Mouse (Mus musculus) neural tube, embryonic 12.5 days (tissue): ENCODE measurements around the gene Intu. TPM values are rescaled to one million over a fixed set of nuclear protein-coding genes. Genes with fewer than 3 reads are reported as not detected.

Experiments used
- ATAC-seq: fragments of 200-750 bp; cut with Nextera tagmentation; 2 replicates; pipeline ENCODE4 v1.8.0; 2017; ENCODE audit warnings: low read depth, mild to moderate bottlenecking, moderate TSS enrichment, moderate library complexity; ENCODE audit not compliant: low FRiP score
- H3K27ac ChIP-seq: fragments of 300-500 bp; sonication (generic); 2 replicates; pipeline ENCODE4 v1.5.1; 2016
- H3K27me3 ChIP-seq: fragments of 300-500 bp; sonication (generic); replicated peaks from 2 replicates; pipeline ENCODE4 v1.6.1; 2016; ENCODE audit warnings: mild to moderate bottlenecking
- H3K36me3 ChIP-seq: fragments of 300-500 bp; sonication (generic); 2 replicates; pipeline ENCODE4 v1.6.1; 2016; ENCODE audit warnings: mild to moderate bottlenecking
- H3K4me1 ChIP-seq: fragments of 300-500 bp; sonication (generic); 2 replicates; pipeline ENCODE4 v1.6.1; 2016
- H3K4me2 ChIP-seq: fragments of 300-500 bp; sonication (generic); replicated peaks from 2 replicates; pipeline ENCODE4 v1.6.1; 2016; ENCODE audit warnings: mild to moderate bottlenecking
- H3K4me3 ChIP-seq: fragments of 300-500 bp; sonication (generic); 2 replicates; pipeline ENCODE4 v1.5.1; 2016
- H3K9ac ChIP-seq: fragments of 300-500 bp; sonication (generic); 2 replicates; pipeline ENCODE4 v1.6.1; 2016; ENCODE audit warnings: mild to moderate bottlenecking
- H3K9me3 ChIP-seq: fragments of 300-500 bp; sonication (generic); 2 replicates; pipeline ENCODE4 v1.6.1; 2016; ENCODE audit warnings: mild to moderate bottlenecking
- WGBS: fragments of 180-500 bp; shearing (Covaris S2); methylation state at CpG from one replicate; pipeline ENCODE4 v1.1.7; 2016; 5-methylcytosine and 5-hydroxymethylcytosine counted together
- polyA plus RNA-seq: library from polyadenylated mRNA; unstranded; fragments of >200 nt; fragmentation: Nextera tagmentation; extraction: Ambion mirVana; gene quantifications from 2 replicates; pipeline ENCODE4 v1.2.1, GENCODE M21; 2016

Gene Intu
- polyA plus RNA-seq, 1 experiment from 2014 or later: 5.1 TPM

- H3K9ac ChIP-seq: no peak overlapping the region
- H3K27me3 ChIP-seq: no peaks in the 10 kb centered on the region
- ATAC-seq: no peak
- no peak overlapping the region for H3K4me2 ChIP-seq
- WGBS: 90% methylated on average over 10 of the region's 10 CpGs
- H3K4me1 ChIP-seq: no peaks in the 10 kb centered on the region
- H3K36me3 ChIP-seq: 0 out of 2 replicates have a peak, but pooled peaks cover 4% of the 10 kb centered on the region
- no peak overlapping the region for H3K4me3 ChIP-seq
- no peak overlapping the region for H3K27ac ChIP-seq
- no peaks in the 10 kb centered on the region for H3K9me3 ChIP-seq
Measured at GRCm38 (mm10) chr3:40693435-40693834, 162.3 kb downstream of the Intu start.

- H3K9ac ChIP-seq: no peak overlapping the region
- H3K4me2 ChIP-seq: no peak overlapping the region
- H3K27me3 ChIP-seq: no peaks in the 10 kb centered on the region
- H3K36me3 ChIP-seq: 0 out of 2 replicates have a peak, but pooled peaks cover 4% of the 10 kb centered on the region
- H3K27ac ChIP-seq: no peak overlapping the region
- H3K4me1 ChIP-seq: no peaks in the 10 kb centered on the region
- 93% methylated on average over 7 of the region's 7 CpGs for WGBS
- no peak for ATAC-seq
- H3K4me3 ChIP-seq: no peak overlapping the region
- H3K9me3 ChIP-seq: no peaks in the 10 kb centered on the region
Measured at GRCm38 (mm10) chr3:40693960-40694359, 162.9 kb downstream of the Intu start.

- no peak for ATAC-seq
- Histone ChIP-seq H3K36me3 (0 out of 2 replicates have a peak, but pooled peaks cover 4% of the 10 kb centered on the region), H3K9ac (no peak overlapping the region), H3K9me3 (no peaks in the 10 kb centered on the region), H3K4me3 (no peak overlapping the region), H3K4me1 (no peaks in the 10 kb centered on the region), H3K4me2 (no peak overlapping the region), H3K27me3 (no peaks in the 10 kb centered on the region), H3K27ac (no peak overlapping the region)
- 70% methylated on average over 2 of the region's 2 CpGs for WGBS
Measured at GRCm38 (mm10) chr3:40694438-40694837, 163.4 kb downstream of the Intu start.

GRCm38 (mm10) chr3:40695162-40695561, 164.1 kb downstream of the Intu start:
- Histone ChIP-seq H3K27ac (no peak overlapping the region), H3K9ac (no peak overlapping the region), H3K9me3 (no peaks in the 10 kb centered on the region), H3K4me1 (no peaks in the 10 kb centered on the region), H3K36me3 (0 out of 2 replicates have a peak, but pooled peaks cover 4% of the 10 kb centered on the region), H3K27me3 (no peaks in the 10 kb centered on the region), H3K4me3 (no peak overlapping the region), H3K4me2 (no peak overlapping the region)
- no peak for ATAC-seq
- 100% methylated on average over 2 of the region's 2 CpGs for WGBS

GRCm38 (mm10) chr3:40698834-40699233, 167.7 kb downstream of the Intu start:
- H3K9me3 ChIP-seq: no peaks in the 10 kb centered on the region
- 93% methylated on average over 3 of the region's 3 CpGs for WGBS
- ATAC-seq: no peak
- H3K4me2 ChIP-seq: no peak overlapping the region
- no peaks in the 10 kb centered on the region for H3K4me1 ChIP-seq
- H3K4me3 ChIP-seq: no peak overlapping the region
- H3K27ac ChIP-seq: no peak overlapping the region
- H3K27me3 ChIP-seq: no peaks in the 10 kb centered on the region
- no peaks in the 10 kb centered on the region for H3K36me3 ChIP-seq
- H3K9ac ChIP-seq: no peak overlapping the region

- ATAC-seq: no peak
- H3K9ac ChIP-seq: no peak overlapping the region
- H3K9me3 ChIP-seq: no peaks in the 10 kb centered on the region
- H3K27me3 ChIP-seq: no peaks in the 10 kb centered on the region
- no peak overlapping the region for H3K27ac ChIP-seq
- no peak overlapping the region for H3K4me2 ChIP-seq
- no peaks in the 10 kb centered on the region for H3K4me1 ChIP-seq
- peaks cover 3% of the 10 kb centered on the region; the same call in 1 of the 2 replicates for H3K36me3 ChIP-seq
- WGBS: 90% methylated on average over 5 of the region's 5 CpGs
- H3K4me3 ChIP-seq: no peak overlapping the region
Measured at GRCm38 (mm10) chr3:40704816-40705430, 173.8 kb downstream of the Intu start.

- no peak for ATAC-seq
- WGBS: 90% methylated on average over 30 of the region's 30 CpGs
- no peak within 1 kb of the TSS for H3K4me2 ChIP-seq
- H3K9me3 ChIP-seq: no peaks in the 10 kb centered on the region
- no peak within 1 kb of the TSS for H3K27ac ChIP-seq
- H3K9ac ChIP-seq: no peak within 1 kb of the TSS
- no peak within 1 kb of the TSS for H3K4me3 ChIP-seq
- H3K36me3 ChIP-seq: peaks cover 3% of the 10 kb centered on the region; the same call in 1 of the 2 replicates
- H3K4me1 ChIP-seq: no peaks in the 10 kb centered on the region
- H3K27me3 ChIP-seq: no peaks in the 10 kb centered on the region
Measured at GRCm38 (mm10) chr3:40708655-40709054, 177.6 kb downstream of the Intu start, which contains the start of gene Slc25a31. TSS of gene Slc25a31 (plus strand) at chr3:40708855.

- Histone ChIP-seq H3K27ac (no peak overlapping the region), H3K9ac (no peak overlapping the region), H3K27me3 (no peaks in the 10 kb centered on the region), H3K9me3 (no peaks in the 10 kb centered on the region), H3K36me3 (no peaks in the 10 kb centered on the region), H3K4me3 (no peak overlapping the region), H3K4me2 (no peak overlapping the region), H3K4me1 (no peaks in the 10 kb centered on the region)
- no peak for ATAC-seq
- 41% methylated on average over 1 of the region's 1 CpGs for WGBS
Measured at GRCm38 (mm10) chr3:40716056-40716455, 185.0 kb downstream of the Intu start.

GRCm38 (mm10) chr3:40719022-40719421, 187.9 kb downstream of the Intu start:
- Histone ChIP-seq H3K36me3 (no peaks in the 10 kb centered on the region), H3K4me2 (no peak overlapping the region), H3K9me3 (no peaks in the 10 kb centered on the region), H3K4me1 (no peaks in the 10 kb centered on the region), H3K4me3 (no peak overlapping the region), H3K9ac (no peak overlapping the region), H3K27me3 (no peaks in the 10 kb centered on the region), H3K27ac (no peak overlapping the region)
- no peak for ATAC-seq
- 86% methylated on average over 3 of the region's 3 CpGs for WGBS

- 81% methylated on average over 6 of the region's 6 CpGs for WGBS
- no peak overlapping the region for H3K9ac ChIP-seq
- no peaks in the 10 kb centered on the region for H3K9me3 ChIP-seq
- ATAC-seq: no peak
- no peaks in the 10 kb centered on the region for H3K36me3 ChIP-seq
- no peaks in the 10 kb centered on the region for H3K27me3 ChIP-seq
- H3K27ac ChIP-seq: no peak overlapping the region
- no peak overlapping the region for H3K4me2 ChIP-seq
- no peak overlapping the region for H3K4me3 ChIP-seq
- H3K4me1 ChIP-seq: no peaks in the 10 kb centered on the region
Measured at GRCm38 (mm10) chr3:40738381-40738912, 207.4 kb downstream of the Intu start.

- Histone ChIP-seq H3K27ac (peak within 1 kb of the TSS; percentile 86), H3K4me3 (peak within 1 kb of the TSS; percentile 83), H3K4me2 (peak within 1 kb of the TSS; percentile 72), H3K9ac (peak within 1 kb of the TSS; percentile 84), H3K36me3 (no peaks in the 10 kb centered on the region), H3K9me3 (no peaks in the 10 kb centered on the region), H3K4me1 (peaks cover 12% of the 10 kb centered on the region), H3K27me3 (no peaks in the 10 kb centered on the region)
- WGBS: 24% methylated on average over 16 of the region's 16 CpGs
- ATAC-seq: no peak
Measured at GRCm38 (mm10) chr3:40744024-40744835, 213.1 kb downstream of the Intu start, which contains the start of gene Hspa4l. TSS of gene Hspa4l (plus strand) at chr3:40744495.
